Mouse (Mus musculus) brain, embryonic 14.5 days (tissue): Measurements from ENCODE around the gene Mrs2.

ENCODE experiments used
- CTCF ChIP-seq: fragments of 200-500 bp; IDR thresholded peaks from 2 replicates; pipeline ENCODE4 v1.5.1; 2012; ENCODE audit warnings: inconsistent platforms, mild to moderate bottlenecking, moderate library complexity, borderline replicate concordance; ENCODE audit not compliant: insufficient read depth, insufficient read length; ENCODE audit errors: extremely low read depth
- POLR2A ChIP-seq: fragments of 200-500 bp; IDR thresholded peaks from 2 replicates; pipeline ENCODE4 v1.6.1; 2012; ENCODE audit warnings: mild to moderate bottlenecking, inconsistent platforms, borderline replicate concordance; ENCODE audit not compliant: poor library complexity, insufficient read depth, insufficient read length, severe bottlenecking; ENCODE audit errors: extremely low read depth

DNA sequence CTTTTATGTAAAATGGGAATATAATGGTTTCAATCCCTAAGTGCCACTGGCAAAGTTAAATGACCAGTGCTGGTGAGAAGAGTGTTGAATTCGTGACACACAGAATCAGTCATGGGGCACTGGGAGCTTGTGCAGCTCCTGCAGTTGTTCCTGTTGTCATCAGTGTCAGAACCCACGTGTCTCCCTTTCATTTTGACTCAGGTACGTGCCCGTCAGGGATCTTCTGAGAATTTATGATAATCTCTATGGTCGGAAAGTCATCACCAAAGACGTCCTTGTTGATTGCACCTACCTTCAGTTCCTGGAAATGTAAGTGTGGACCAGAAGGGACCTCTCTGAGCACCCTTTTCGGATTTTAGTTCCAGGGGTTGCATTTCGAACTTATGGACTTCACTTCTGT, 58.1 kb downstream of the Mrs2 start:
- no peak for TF ChIP-seq CTCF
- TF ChIP-seq POLR2A = no peak
